Mouse (Mus musculus) kidney, adult 8-10 months (tissue): ENCODE results near the gene Cyp1a1.

Experiments
- DNase-seq, 2 experiments: peaks; one replicate each; pipeline ENCODE4 v3.0.0; 2022

Gene Cyp1a1

GRCm38 (mm10) chr9:57687751-57688150, at the start of gene Cyp1a1:
TSS of gene Cyp1a1 (plus strand) at chr9:57687928.
- no peak for DNase-seq

DNA sequence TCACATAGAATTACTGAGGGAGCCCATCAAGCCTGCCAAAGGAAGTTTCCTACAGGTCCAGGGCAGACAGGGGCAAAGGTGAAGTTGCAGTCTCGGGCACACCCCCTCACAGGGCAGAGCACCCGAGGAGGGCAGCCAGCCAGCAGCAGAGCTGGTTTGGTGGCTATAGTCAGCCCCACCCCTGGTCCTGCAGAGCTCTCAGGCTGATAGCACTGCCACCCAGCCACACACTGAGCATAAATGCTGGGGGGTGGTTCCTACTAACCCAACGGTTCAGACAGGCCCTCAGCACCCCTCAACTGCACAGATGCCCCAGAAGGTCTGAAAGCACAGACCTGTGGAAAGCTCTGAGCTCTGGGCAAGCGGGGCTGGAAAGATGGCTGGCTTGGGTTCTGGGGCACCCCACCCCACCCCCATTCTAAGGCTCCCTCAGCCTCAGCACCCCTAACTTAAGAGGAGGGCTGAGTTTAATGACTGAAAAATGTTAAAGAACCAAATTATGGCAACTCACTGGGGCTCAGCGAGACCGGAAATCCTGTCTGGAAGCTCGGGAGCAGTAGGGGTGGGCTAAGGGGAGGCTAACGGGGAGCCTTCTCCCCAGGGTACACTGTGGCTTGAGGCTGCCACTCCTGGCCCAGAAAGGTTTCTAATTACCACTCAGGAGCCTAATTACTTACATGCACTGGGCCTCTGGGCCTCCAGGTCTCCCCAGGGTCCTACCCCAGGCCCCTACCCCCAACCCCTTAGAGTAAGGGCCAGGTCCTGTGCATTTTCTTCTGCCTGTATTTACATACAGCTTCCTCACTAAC, 48.9 kb upstream of the Cyp1a1 start:
- peak; percentile 85 to 87 for DNase-seq

GRCm38 (mm10) chr9:57639661-57640328, 47.9 kb upstream of the Cyp1a1 start:
- no peak for DNase-seq

DNA sequence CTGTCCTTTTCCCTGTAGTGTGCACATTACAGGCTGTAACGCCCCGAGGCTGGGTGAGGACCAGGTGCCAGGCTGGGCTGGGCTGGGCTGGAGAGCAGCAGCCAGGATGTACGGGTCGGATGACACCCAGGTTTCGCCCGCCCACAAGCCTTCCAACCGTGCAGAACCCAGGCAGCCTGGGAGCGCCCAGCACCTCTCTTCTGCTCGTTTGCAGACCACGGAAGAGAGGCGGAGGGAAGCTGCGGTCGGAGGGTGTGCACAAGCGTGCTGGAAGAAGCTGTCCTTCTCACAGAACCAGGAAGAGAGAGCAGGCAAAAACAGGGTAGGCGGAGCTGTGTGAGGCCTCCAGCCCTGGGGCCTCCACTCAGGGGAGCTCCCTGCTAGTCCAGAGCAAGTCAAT, 47.3 kb upstream of the Cyp1a1 start:
- peak; percentile 41 to 50 for DNase-seq

DNA sequence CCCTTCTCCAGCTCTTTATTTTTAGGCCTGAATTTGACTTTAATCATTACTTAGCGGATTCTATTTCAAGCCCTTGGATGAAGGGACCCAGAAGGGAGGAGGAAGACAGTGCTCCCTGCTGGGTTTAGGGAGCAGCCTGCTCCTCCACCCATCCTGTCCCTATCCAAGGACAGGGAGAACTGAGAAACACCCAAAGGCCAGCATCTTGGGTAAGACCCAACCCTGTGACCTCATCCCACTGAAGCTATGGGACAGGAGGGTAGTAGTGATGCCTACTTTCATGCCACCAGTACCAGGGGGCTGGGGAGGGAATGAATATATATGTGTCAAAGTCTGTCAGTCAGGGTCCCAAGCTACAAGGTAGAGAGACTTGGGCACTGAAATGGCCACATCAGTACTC, 46.7 kb upstream of the Cyp1a1 start:
- no peak for DNase-seq

DNA sequence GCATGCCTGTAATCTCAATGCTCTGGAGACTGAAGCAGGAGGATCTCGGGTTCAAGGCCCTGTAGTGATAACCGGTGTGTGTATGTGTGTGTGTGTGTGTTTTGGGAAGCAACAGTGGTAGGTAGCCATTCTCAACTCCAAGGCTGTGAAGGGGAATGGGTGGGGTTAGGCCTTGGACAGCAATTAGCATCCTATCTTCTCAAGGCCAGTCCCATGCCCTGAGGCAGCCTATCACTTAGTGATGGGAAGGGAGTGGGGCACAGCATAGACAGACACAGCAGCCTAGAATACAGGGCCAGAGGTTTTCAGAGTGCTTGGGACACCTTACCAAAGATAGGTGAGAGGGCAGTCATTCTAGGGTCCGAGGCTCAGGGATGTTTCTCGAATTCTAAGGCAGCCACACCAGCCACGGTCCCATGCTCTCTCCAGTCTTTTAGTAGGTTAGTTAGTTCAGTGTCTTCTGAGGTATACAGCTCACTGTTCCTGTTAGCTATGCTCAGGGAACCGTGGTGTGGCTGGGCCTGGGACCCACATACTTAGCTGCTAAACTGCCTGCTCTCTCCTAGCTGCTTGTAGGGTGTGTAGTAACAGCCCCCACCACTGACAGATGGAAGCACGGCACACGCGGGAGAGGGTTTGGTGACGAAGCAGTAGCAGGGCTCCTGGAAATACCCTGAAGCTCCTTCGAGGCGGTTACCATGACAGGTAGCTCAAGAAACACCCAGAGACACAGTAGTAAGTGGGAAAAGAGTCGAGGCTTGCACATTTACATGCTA, 45.8 kb upstream of the Cyp1a1 start:
- DNase-seq: no peak

GRCm38 (mm10) chr9:57643169-57643855, 44.4 kb upstream of the Cyp1a1 start:
- DNase-seq: peak; percentile 41 to 49

DNA sequence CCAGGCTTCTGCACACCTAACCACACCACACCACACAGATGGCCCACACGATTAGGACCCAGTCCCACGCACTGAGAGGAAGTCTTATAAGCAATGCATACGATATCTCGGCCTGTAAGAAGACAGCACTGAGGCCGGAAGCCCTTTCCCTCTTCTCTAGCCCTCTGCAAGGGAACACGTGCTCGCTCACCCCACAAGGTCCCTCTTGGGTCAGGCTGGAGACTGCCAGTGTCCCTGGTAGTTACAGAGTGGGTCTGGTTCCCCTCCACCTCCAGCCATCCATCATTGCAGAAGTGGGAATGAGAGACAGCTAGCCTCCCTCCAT, 43.9 kb upstream of the Cyp1a1 start:
- no peak for DNase-seq

- DNase-seq: no peak
Measured at GRCm38 (mm10) chr9:57644442-57644943, 43.2 kb upstream of the Cyp1a1 start.

- peak; percentile 90 to 95 for DNase-seq
Measured at GRCm38 (mm10) chr9:57644944-57645893, 42.5 kb upstream of the Cyp1a1 start.

DNA sequence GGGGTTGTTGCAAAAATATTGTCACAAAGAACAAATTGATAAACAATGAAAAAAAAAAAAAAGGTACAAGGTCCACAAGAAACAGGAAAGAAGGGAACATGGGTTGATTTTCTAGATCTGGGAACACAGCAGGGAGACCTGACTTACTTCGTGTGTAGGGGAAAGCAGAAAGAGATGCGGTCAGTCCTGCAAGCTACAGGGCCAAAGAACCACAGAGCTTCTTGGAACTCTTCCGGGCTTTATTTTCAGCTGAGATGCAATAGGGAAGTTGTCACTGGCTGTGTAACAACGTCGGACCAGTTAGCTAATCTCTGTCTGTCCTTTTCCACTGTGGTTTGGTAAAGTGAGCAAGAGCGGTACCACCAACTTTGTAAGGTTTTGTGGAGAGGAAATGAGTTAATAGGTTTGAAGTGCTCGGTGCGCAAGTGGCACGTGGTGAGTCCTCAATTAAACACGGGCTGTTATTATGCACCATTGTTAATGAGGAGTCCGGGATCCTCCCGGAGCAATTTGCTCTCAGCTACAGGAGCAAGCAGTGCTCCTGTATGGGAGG, 41.1 kb upstream of the Cyp1a1 start:
- no peak for DNase-seq

GRCm38 (mm10) chr9:57647286-57648108, 40.2 kb upstream of the Cyp1a1 start:
- DNase-seq: no peak

- DNase-seq: no peak
Measured at GRCm38 (mm10) chr9:57650130-57650785, 37.5 kb upstream of the Cyp1a1 start.

- no peak for DNase-seq
Measured at GRCm38 (mm10) chr9:57650786-57651311, 36.9 kb upstream of the Cyp1a1 start.

- no peak for DNase-seq
Measured at GRCm38 (mm10) chr9:57652351-57652750, 35.4 kb upstream of the Cyp1a1 start.

DNA sequence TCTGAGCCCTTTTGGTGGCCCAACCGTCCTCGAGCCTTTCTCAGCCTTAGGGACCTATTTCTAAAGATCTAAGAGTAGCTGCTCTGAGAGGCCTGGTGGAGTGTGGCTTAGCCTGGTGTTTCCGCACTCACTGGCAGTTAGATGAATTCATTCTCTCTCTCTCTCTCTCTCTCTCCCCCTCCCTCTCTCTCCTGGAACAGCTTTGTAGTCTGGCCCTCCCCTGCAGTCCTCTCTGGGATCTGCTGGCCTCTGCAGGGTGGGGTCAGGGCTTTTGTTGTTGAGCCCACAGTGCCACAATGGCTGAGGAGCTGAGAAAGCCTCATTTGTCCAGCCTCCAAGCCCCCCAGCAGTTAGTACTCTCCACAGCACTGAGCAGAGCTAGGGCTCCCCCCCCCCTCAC, 34.9 kb upstream of the Cyp1a1 start:
- DNase-seq: no peak

- DNase-seq: no peak
Measured at GRCm38 (mm10) chr9:57653283-57653682, 34.4 kb upstream of the Cyp1a1 start, which contains the start of gene Csk. TSS of gene Csk (minus strand) at chr9:57653631.

GRCm38 (mm10) chr9:57654966-57655365, 32.8 kb upstream of the Cyp1a1 start:
- no peak for DNase-seq

DNA sequence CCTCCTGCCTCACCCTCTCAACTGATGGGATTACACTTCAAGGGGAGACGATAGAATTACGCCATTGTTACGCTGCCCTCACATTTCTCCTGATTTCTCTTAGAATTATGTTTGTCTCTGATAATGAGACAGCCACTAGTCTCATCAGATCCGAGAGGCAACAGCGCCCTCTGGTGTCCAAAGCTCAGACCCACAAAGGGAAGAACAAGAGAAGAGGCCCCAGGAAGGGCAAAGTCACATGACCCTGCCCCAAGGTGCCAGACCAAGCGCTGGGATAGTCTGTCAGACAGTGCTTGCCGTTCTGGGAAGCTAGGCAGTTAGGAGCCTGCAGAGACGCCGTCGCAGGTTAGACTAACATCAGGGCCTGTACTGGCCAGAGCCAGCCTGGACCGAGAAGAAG, 32.0 kb upstream of the Cyp1a1 start:
- peak; percentile 91 to 97 for DNase-seq
